14 mouse cellular contexts compared by ENCODE assay signal in genomic region chr9:42465661-42466091, GRCm38 (mm10). TPM values are rescaled to one million over a fixed set of nuclear protein-coding genes. Genes with fewer than 3 reads are reported as not detected.
DNase-seq lines count a peak whose midpoint lies in the region; TF ChIP-seq lines count a peak whose summit lies in the region.
"Had no signal": no experiment of that assay in that cellular context is flagged by ENCODE, and none has a peak within 500 bp of the region (broad histone marks: within the 10 kb centered on the region; RNA-seq: fewer than 3 reads in every experiment).

No protein-coding gene starts in this region.

- H3K4me1 ChIP-seq in lung, adult 2 months (ENCODE audit: control insufficient read depth, insufficient read depth, low read length), result peaks cover 25% of the 10 kb centered on the region
- H3K4me1 ChIP-seq in bone marrow, adult 2 months (ENCODE audit: control insufficient read depth, insufficient read depth, low read length), result peaks cover 10% of the 10 kb centered on the region; the same call in 1 of the 2 replicates

- intact Hi-C loops in gastrocnemius, postnatal 14 days (cut with DNase I; ENCODE audit: low total_unique reads), result no loop called here

- no peak for TF ChIP-seq CTCF in lung, adult 2 months (IDR thresholded peaks at IDR 0.05; ENCODE audit: insufficient read depth, low read length)
- TF ChIP-seq CTCF in bone marrow, adult 2 months (IDR thresholded peaks at IDR 0.05; ENCODE audit: control insufficient read depth, insufficient read depth, low read length), result no peak

- H3K27ac ChIP-seq in bone marrow, adult 2 months (ENCODE audit: control insufficient read depth, insufficient read depth, low read depth, low read length, poor library complexity), result peak overlapping the region; percentile 54
- H3K27ac ChIP-seq: kidney, postnatal 0 days; limb, embryonic 10.5 days; neural tube, embryonic 15.5 days had no signal

- no peak for TF ChIP-seq POLR2A in lung, adult 2 months (IDR thresholded peaks at IDR 0.05; ENCODE audit: borderline replicate concordance, extremely low read depth, low read depth, low read length)
- TF ChIP-seq POLR2A in bone marrow, adult 2 months (IDR thresholded peaks at IDR 0.05; ENCODE audit: borderline replicate concordance, control insufficient read depth, low read depth, low read length), result no peak

- H3K4me3 ChIP-seq in lung, adult 2 months (replicated peaks; ENCODE audit: extremely low read depth, low read depth, low read length), result no peak overlapping the region
- no peak overlapping the region for H3K4me3 ChIP-seq in bone marrow, adult 2 months (replicated peaks; ENCODE audit: control insufficient read depth, low read depth, low read length)
- H3K4me3 ChIP-seq: limb, embryonic 10.5 days; neural tube, embryonic 15.5 days had no signal

- 25% methylated on average over 5 of the region's 5 CpGs for WGBS in lung, adult 2 months
- WGBS in bone marrow, adult 2 months, result 10% methylated on average over 5 of the region's 5 CpGs

- peak; percentile 36 for DNase-seq in lung, postnatal 36 days
- DNase-seq in lung, adult 2 months, result no peak
- peak; percentile 92 for DNase-seq in naive thymus-derived CD4-positive, alpha-beta T cell, adult 2 months (ENCODE audit: low read depth)
- peak; percentile 68 for DNase-seq in thymus, postnatal 4 days
- DNase-seq in embryo, embryonic 10.5 days (ENCODE audit: low spot score), result no peak
- DNase-seq in gastrocnemius, postnatal 14 days, result no peak
- DNase-seq: adrenal gland, postnatal 25 days; heart, adult 18-20 months; layer of hippocampus, adult 9-11 months; lung, postnatal 14 days had no signal

RNA-seq across cellular contexts. Expression of gene Tbcel, which starts 41.9 kb away (rescaled TPM):
- polyA plus RNA-seq in lung, adult 2 months (2012; rRNA removed), result 12.0 and 19.9 TPM in 2 replicates
- 29.1 and 38.4 TPM in 2 replicates for polyA plus RNA-seq in bone marrow, adult 2 months (2011; ENCODE audit: insufficient read depth, insufficient read length, low replicate concordance, missing spikeins)
- 10 to 100 TPM; 19.5 to 25.0 TPM for total RNA-seq in gastrocnemius, postnatal 14 days (2021)

Comparison
In these comparisons a context has a peak if more than half of its experiments do, and no peak if none do; other contexts are left out.
1. DNase-seq: peak in lung, postnatal 36 days (single experiment), naive thymus-derived CD4-positive, alpha-beta T cell, adult 2 months (single experiment) and thymus, postnatal 4 days (single experiment); none in lung, adult 2 months (single experiment), embryo, embryonic 10.5 days (single experiment) and gastrocnemius, postnatal 14 days (single experiment).